Mouse (Mus musculus): ENCODE measurements around the gene Slc26a9.

DNA sequence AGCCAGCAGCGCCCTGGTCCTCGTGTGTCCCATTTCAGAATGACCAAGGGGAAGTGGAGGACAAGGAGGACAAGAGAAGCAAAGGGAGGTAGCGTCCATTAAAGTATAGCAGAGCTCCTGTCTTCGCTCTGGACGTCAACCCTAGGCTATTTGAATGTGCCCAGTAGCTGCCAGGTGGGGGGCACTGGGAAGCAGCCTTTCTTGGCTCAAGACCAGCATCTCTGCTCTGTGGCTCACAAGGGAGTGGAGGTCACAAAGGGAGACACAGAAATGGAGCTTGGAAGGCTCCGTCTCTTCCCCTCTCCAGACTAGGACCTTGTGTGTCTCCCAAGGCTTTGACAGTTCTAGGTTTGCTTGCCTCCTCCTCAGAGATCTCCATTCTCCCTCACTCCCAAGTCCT, 73.1 kb downstream of the Slc26a9 start:
- no peak for TF ChIP-seq CTCF (IDR thresholded peaks at IDR 0.05; ENCODE audit: low read depth)
- TF ChIP-seq EP300 (optimal IDR thresholded peaks at IDR 0.05): no peak
